Mouse (Mus musculus) right cerebral cortex, postnatal 36 days (tissue): Measurements from ENCODE around the gene Klhl5.

Experiments
- DNase-seq, 2 experiments: peaks; one replicate each; pipeline ENCODE4 v3.0.0; 2022; ENCODE audit warnings: low spot score in 2 of 2, mixed read lengths in 1 of 2

Gene Klhl5

GRCm38 (mm10) chr5:65106876-65107772 lies at the start of gene Klhl5:
Klhl5 (plus strand) TSS chr5:65107539.
- DNase-seq = peak; percentile 72 to 73

GRCm38 (mm10) chr5:65057596-65057995 lies 49.7 kb upstream of the Klhl5 start:
- no peak for DNase-seq

GRCm38 (mm10) chr5:65059806-65060205 lies 47.5 kb upstream of the Klhl5 start:
- no peak for DNase-seq

- no peak for DNase-seq
Observed at GRCm38 (mm10) chr5:65062236-65062635, 45.1 kb upstream of the Klhl5 start.

GRCm38 (mm10) chr5:65063266-65063665 lies 44.1 kb upstream of the Klhl5 start:
- DNase-seq = no peak

- DNase-seq = no peak
Observed at GRCm38 (mm10) chr5:65068166-65068565, 39.2 kb upstream of the Klhl5 start.

GRCm38 (mm10) chr5:65069872-65070271 lies 37.5 kb upstream of the Klhl5 start:
- DNase-seq = no peak

- DNase-seq = peak in 1 of 2 experiments; percentile 4
Observed at GRCm38 (mm10) chr5:65071689-65072118, 35.6 kb upstream of the Klhl5 start.

GRCm38 (mm10) chr5:65073247-65073646 lies 34.1 kb upstream of the Klhl5 start:
- DNase-seq = no peak

GRCm38 (mm10) chr5:65074693-65075092 lies 32.6 kb upstream of the Klhl5 start:
- no peak for DNase-seq

GRCm38 (mm10) chr5:65076087-65076486 lies 31.3 kb upstream of the Klhl5 start:
- DNase-seq = no peak

GRCm38 (mm10) chr5:65076748-65077147 lies 30.6 kb upstream of the Klhl5 start:
- no peak for DNase-seq

GRCm38 (mm10) chr5:65078081-65078480 lies 29.3 kb upstream of the Klhl5 start:
- DNase-seq = no peak

GRCm38 (mm10) chr5:65079881-65080280 lies 27.5 kb upstream of the Klhl5 start:
- no peak for DNase-seq

GRCm38 (mm10) chr5:65081836-65082235 lies 25.5 kb upstream of the Klhl5 start:
- no peak for DNase-seq

GRCm38 (mm10) chr5:65086522-65086921 lies 20.8 kb upstream of the Klhl5 start:
- no peak for DNase-seq

GRCm38 (mm10) chr5:65089707-65090106 lies 17.6 kb upstream of the Klhl5 start:
- no peak for DNase-seq

- no peak for DNase-seq
Observed at GRCm38 (mm10) chr5:65091184-65091858, 16.0 kb upstream of the Klhl5 start.

GRCm38 (mm10) chr5:65091921-65092320 lies 15.4 kb upstream of the Klhl5 start, which contains the start of gene Tmem156:
Tmem156 (minus strand) TSS chr5:65092132.
- no peak for DNase-seq

- no peak for DNase-seq
Observed at GRCm38 (mm10) chr5:65093769-65094168, 13.6 kb upstream of the Klhl5 start.

GRCm38 (mm10) chr5:65094902-65095545 lies 12.3 kb upstream of the Klhl5 start:
- no peak for DNase-seq

- no peak for DNase-seq
Observed at GRCm38 (mm10) chr5:65096082-65096481, 11.3 kb upstream of the Klhl5 start.
